Mouse (Mus musculus) spleen, adult 2 months (tissue): ENCODE measurements around the gene Rpl36. TPM values are rescaled to one million over a fixed set of nuclear protein-coding genes. Genes with fewer than 3 reads are reported as not detected.

ENCODE experiments used
- DNase-seq, 2 experiments: peaks; one replicate each; pipeline versions ENCODE4 v3.0.0 to v3.0.0-alpha.2; 2012 to 2021; ENCODE audit warnings: low spot score in 2 of 2, low read depth in 1 of 2
- H3K27ac ChIP-seq: fragments of 200-500 bp; 2 replicates; pipeline ENCODE4 v1.5.1; 2012; ENCODE audit warnings: low read length, inconsistent platforms; ENCODE audit not compliant: insufficient read depth
- H3K27me3 ChIP-seq: fragments of 200-500 bp; 2 replicates; pipeline ENCODE4 v1.6.1; 2012; ENCODE audit warnings: mild to moderate bottlenecking, moderate library complexity, low read length, inconsistent platforms; ENCODE audit not compliant: control insufficient read depth, insufficient read depth
- H3K36me3 ChIP-seq: fragments of 200-500 bp; 2 replicates; pipeline ENCODE4 v1.6.1; 2012; ENCODE audit warnings: mild to moderate bottlenecking, low read length, inconsistent platforms; ENCODE audit not compliant: control insufficient read depth, insufficient read depth
- H3K4me1 ChIP-seq: fragments of 200-500 bp; 2 replicates; pipeline ENCODE4 v1.6.1; 2011; ENCODE audit warnings: inconsistent platforms; ENCODE audit not compliant: control insufficient read depth, insufficient read depth, insufficient read length
- H3K4me3 ChIP-seq: fragments of 200-500 bp; 2 replicates; pipeline ENCODE4 v1.5.1; 2011; ENCODE audit warnings: mild to moderate bottlenecking, inconsistent platforms; ENCODE audit not compliant: insufficient read depth, insufficient read length; ENCODE audit errors: extremely low read depth
- CTCF ChIP-seq: fragments of 200-500 bp; IDR thresholded peaks from 2 replicates; pipeline ENCODE4 v1.5.1; 2011; ENCODE audit warnings: mild to moderate bottlenecking, inconsistent platforms; ENCODE audit not compliant: insufficient read depth, insufficient read length, insufficient replicate concordance; ENCODE audit errors: extremely low read depth
- POLR2A ChIP-seq: fragments of 200-500 bp; IDR thresholded peaks from 2 replicates; pipeline ENCODE4 v1.6.1; 2011; ENCODE audit warnings: low read depth, low read length, inconsistent platforms
- WGBS: fragments of 180-500 bp; shearing (Covaris S2); methylation state at CpG from one replicate; pipeline ENCODE4 v1.1.7; 2018; 5-methylcytosine and 5-hydroxymethylcytosine counted together
- polyA plus RNA-seq: library from polyadenylated mRNA; depleted of rRNA; stranded (reverse); fragments of >200 nt; gene quantifications from 2 replicates; pipeline ENCODE4 v1.2.3, GENCODE M21; 2012

The Rpl36 gene
- polyA plus RNA-seq, 1 experiment = 2,050 TPM

- Histone ChIP-seq H3K27ac (no peak overlapping the region), H3K4me3 (no peak overlapping the region), H3K4me1 (no peaks in the 10 kb centered on the region), H3K27me3 (no peaks in the 10 kb centered on the region), H3K36me3 (peaks cover 54% of the 10 kb centered on the region)
- WGBS = 91% methylated on average over 8 of the region's 8 CpGs
- no peak for TF ChIP-seq CTCF
- no peak for TF ChIP-seq POLR2A
- no peak for DNase-seq
These were observed 19.5 kb upstream of the Rpl36 start for GRCm38 (mm10) chr17:56593527-56594271.

GRCm38 (mm10) chr17:56603186-56604069, 9.8 kb upstream of the Rpl36 start:
- Histone ChIP-seq H3K36me3 (peaks cover 61% of the 10 kb centered on the region), H3K27ac (no peak overlapping the region), H3K4me3 (no peak overlapping the region), H3K4me1 (no peaks in the 10 kb centered on the region), H3K27me3 (no peaks in the 10 kb centered on the region)
- no peak for DNase-seq
- TF ChIP-seq CTCF (no peak), POLR2A (no peak)
- WGBS = 97% methylated on average over 28 of the region's 28 CpGs

- no peaks in the 10 kb centered on the region for H3K27me3 ChIP-seq
- H3K4me1 ChIP-seq = peaks cover 2% of the 10 kb centered on the region; the same call in 1 of the 2 replicates
- H3K4me3 ChIP-seq = no peak overlapping the region
- no peak for DNase-seq
- WGBS = 96% methylated on average over 9 of the region's 9 CpGs
- TF ChIP-seq POLR2A (no peak), CTCF (no peak)
- peaks cover 61% of the 10 kb centered on the region for H3K36me3 ChIP-seq
- no peak overlapping the region for H3K27ac ChIP-seq
These were observed 9.2 kb upstream of the Rpl36 start for GRCm38 (mm10) chr17:56604070-56604380.

GRCm38 (mm10) chr17:56604422-56604821, 8.8 kb upstream of the Rpl36 start:
- no peak overlapping the region for H3K27ac ChIP-seq
- no peak for DNase-seq
- H3K4me1 ChIP-seq = peaks cover 2% of the 10 kb centered on the region; the same call in 1 of the 2 replicates
- H3K27me3 ChIP-seq = no peaks in the 10 kb centered on the region
- H3K4me3 ChIP-seq = no peak overlapping the region
- TF ChIP-seq POLR2A (no peak), CTCF (no peak)
- WGBS = 92% methylated on average over 3 of the region's 3 CpGs
- peaks cover 59% of the 10 kb centered on the region for H3K36me3 ChIP-seq

GRCm38 (mm10) chr17:56605431-56605830, 7.8 kb upstream of the Rpl36 start:
- no peak for DNase-seq
- no peak overlapping the region for H3K4me3 ChIP-seq
- TF ChIP-seq POLR2A (no peak), CTCF (no peak)
- peaks cover 52% of the 10 kb centered on the region for H3K36me3 ChIP-seq
- H3K27me3 ChIP-seq = no peaks in the 10 kb centered on the region
- WGBS = 90% methylated on average over 9 of the region's 9 CpGs
- H3K4me1 ChIP-seq = peaks cover 7% of the 10 kb centered on the region; the same call in 1 of the 2 replicates
- H3K27ac ChIP-seq = no peak overlapping the region

- TF ChIP-seq CTCF (no peak), POLR2A (no peak)
- no peak for DNase-seq
- 95% methylated on average over 3 of the region's 3 CpGs for WGBS
- Histone ChIP-seq H3K27me3 (no peaks in the 10 kb centered on the region), H3K4me1 (peaks cover 7% of the 10 kb centered on the region; the same call in 1 of the 2 replicates), H3K36me3 (peaks cover 38% of the 10 kb centered on the region), H3K4me3 (no peak overlapping the region), H3K27ac (no peak overlapping the region)
These were observed 5.6 kb upstream of the Rpl36 start for GRCm38 (mm10) chr17:56607521-56608062.
